Mouse (Mus musculus) kidney, embryonic 16.5 days (tissue): Measurements from ENCODE around the gene Atrip. TPM values are rescaled to one million over a fixed set of nuclear protein-coding genes. Genes with fewer than 3 reads are reported as not detected.

ENCODE experiments used
- ATAC-seq: fragments of 200-750 bp; cut with Nextera tagmentation; 2 replicates; pipeline ENCODE4 v1.8.0; 2017; ENCODE audit warnings: moderate TSS enrichment; ENCODE audit not compliant: low FRiP score, low TSS enrichment
- H3K27ac ChIP-seq: fragments of 300-500 bp; sonication (generic); 2 replicates; pipeline ENCODE4 v1.5.1; 2014; ENCODE audit warnings: low read length
- H3K27me3 ChIP-seq: fragments of 300-500 bp; sonication (generic); 2 replicates; pipeline ENCODE4 v1.6.1; 2014; ENCODE audit warnings: low read length, control low read depth, mixed read lengths; ENCODE audit not compliant: insufficient read depth
- H3K36me3 ChIP-seq: fragments of 300-500 bp; sonication (generic); 2 replicates; pipeline ENCODE4 v1.6.1; 2014; ENCODE audit warnings: low read length, control low read depth, mixed read lengths; ENCODE audit not compliant: insufficient read depth
- H3K4me1 ChIP-seq: fragments of 300-500 bp; sonication (generic); 2 replicates; pipeline ENCODE4 v1.6.1; 2014; ENCODE audit warnings: low read length, control low read depth, mixed read lengths; ENCODE audit not compliant: insufficient read depth
- H3K4me2 ChIP-seq: fragments of 300-500 bp; sonication (generic); replicated peaks from 2 replicates; pipeline ENCODE4 v1.6.1; 2014; ENCODE audit warnings: low read depth, low read length
- H3K4me3 ChIP-seq: fragments of 300-500 bp; sonication (generic); 2 replicates; pipeline ENCODE4 v1.5.1; 2014; ENCODE audit warnings: mild to moderate bottlenecking, low read length
- H3K9ac ChIP-seq: fragments of 300-500 bp; sonication (generic); replicated peaks from 2 replicates; pipeline ENCODE4 v1.6.1; 2014; ENCODE audit warnings: low read length
- H3K9me3 ChIP-seq: fragments of 300-500 bp; sonication (generic); 2 replicates; pipeline ENCODE4 v1.6.1; 2016; ENCODE audit warnings: low read length, control low read depth
- WGBS: fragments of 180-500 bp; shearing (Covaris S2); extraction: QIAGEN DNeasy Blood & Tissue Kit; methylation state at CpG from one replicate; pipeline ENCODE4 v1.1.7; 2014; 5-methylcytosine and 5-hydroxymethylcytosine counted together
- polyA plus RNA-seq: library from polyadenylated mRNA; unstranded; fragments of >200 nt; fragmentation: Nextera tagmentation; extraction: Ambion mirVana; gene quantifications from 2 replicates; pipeline ENCODE4 v1.2.1, GENCODE M21; 2015

Atrip gene
- polyA plus RNA-seq: 26.7 and 30.7 TPM in 2 replicates

GRCm38 (mm10) chr9:109073661-109074573 is at the start of gene Atrip:
TSS of gene Atrip (minus strand) at chr9:109074124.
- H3K4me1 ChIP-seq: peaks cover 19% of the 10 kb centered on the region
- under 1% methylated on average over 57 of the region's 57 CpGs for WGBS
- peak within 1 kb of the TSS; percentile 93 for H3K4me2 ChIP-seq
- H3K27me3 ChIP-seq: no peaks in the 10 kb centered on the region
- ATAC-seq: peak; percentile 99
- peak within 1 kb of the TSS; percentile 91 for H3K4me3 ChIP-seq
- peak within 1 kb of the TSS; percentile 92 for H3K9ac ChIP-seq
- no peaks in the 10 kb centered on the region for H3K9me3 ChIP-seq
- peak within 1 kb of the TSS; percentile 69 for H3K27ac ChIP-seq
- H3K36me3 ChIP-seq: peaks cover 18% of the 10 kb centered on the region

DNA sequence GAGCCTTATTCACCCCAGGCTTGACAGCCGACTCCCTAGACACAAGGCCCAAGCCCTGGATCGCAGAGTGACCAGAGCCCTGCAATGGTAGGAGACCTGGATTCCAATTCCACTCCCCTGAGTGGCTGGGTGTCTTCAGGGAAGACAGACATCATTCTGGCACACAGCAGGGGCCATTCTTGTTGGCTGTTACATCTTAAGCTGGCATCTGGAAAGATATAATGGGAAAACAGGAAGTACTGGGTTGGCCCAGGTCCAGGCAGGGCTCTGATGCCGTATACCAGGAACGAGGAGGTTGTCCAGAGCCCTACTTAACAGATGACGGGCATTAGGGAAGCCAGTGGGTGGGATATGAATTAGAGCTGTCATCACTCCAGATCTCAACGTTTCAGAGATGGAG is 49.3 kb upstream of the Atrip start:
- WGBS: 52% methylated on average over 6 of the region's 6 CpGs

DNA sequence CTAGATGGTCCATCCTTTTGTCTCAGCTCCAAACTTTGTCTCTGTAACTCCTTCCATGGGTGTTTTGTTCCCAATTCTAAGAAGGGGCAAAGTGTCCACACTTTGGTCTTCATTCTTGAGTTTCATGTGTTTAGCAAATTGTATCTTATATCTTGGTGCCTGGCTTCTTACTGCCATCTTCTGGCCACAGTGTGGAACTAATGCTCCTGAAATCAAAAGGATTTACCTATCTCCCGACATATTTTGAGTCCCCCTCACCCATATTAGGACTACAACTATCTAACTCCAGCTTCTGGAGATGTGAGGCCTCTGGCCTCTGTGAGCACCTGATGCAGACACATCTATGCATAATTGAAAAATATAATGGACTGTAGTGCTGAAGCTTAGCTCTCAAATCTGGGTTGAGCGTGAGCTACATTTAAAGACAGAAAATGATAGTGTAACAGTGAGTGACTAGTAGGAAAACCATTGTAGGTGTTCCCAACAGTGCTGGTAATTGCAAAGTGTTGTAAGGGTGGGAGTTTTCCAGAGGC is 48.7 kb upstream of the Atrip start:
- Histone ChIP-seq H3K4me3 (no peak overlapping the region), H3K27ac (no peak overlapping the region), H3K36me3 (peaks cover 19% of the 10 kb centered on the region), H3K27me3 (no peaks in the 10 kb centered on the region), H3K9me3 (no peaks in the 10 kb centered on the region), H3K4me2 (no peak overlapping the region), H3K4me1 (no peaks in the 10 kb centered on the region), H3K9ac (no peak overlapping the region)
- ATAC-seq: 0 out of 2 replicates have a peak, but pooled peaks have one; percentile 1
- WGBS: 43% methylated on average over 2 of the region's 2 CpGs

More for the DNA sequence above, 49.3 kb upstream of the Atrip start:
- H3K4me2 ChIP-seq: no peak overlapping the region
- H3K36me3 ChIP-seq: peaks cover 14% of the 10 kb centered on the region
- H3K9ac ChIP-seq: no peak overlapping the region
- H3K4me1 ChIP-seq: no peaks in the 10 kb centered on the region
- no peak overlapping the region for H3K4me3 ChIP-seq
- no peak overlapping the region for H3K27ac ChIP-seq
- H3K9me3 ChIP-seq: no peaks in the 10 kb centered on the region
- no peak for ATAC-seq
- H3K27me3 ChIP-seq: no peaks in the 10 kb centered on the region

- H3K27me3 ChIP-seq: no peaks in the 10 kb centered on the region
- no peaks in the 10 kb centered on the region for H3K9me3 ChIP-seq
- H3K4me3 ChIP-seq: no peak overlapping the region
- H3K36me3 ChIP-seq: peaks cover 29% of the 10 kb centered on the region
- ATAC-seq: no peak
- no peak overlapping the region for H3K9ac ChIP-seq
- H3K4me2 ChIP-seq: no peak overlapping the region
- H3K27ac ChIP-seq: peak overlapping the region; percentile 10; the same call in 1 of the 2 replicates
- H3K4me1 ChIP-seq: no peaks in the 10 kb centered on the region
- 85% methylated on average over 6 of the region's 6 CpGs for WGBS
Measured at GRCm38 (mm10) chr9:109120956-109121355, 47.0 kb upstream of the Atrip start.

DNA sequence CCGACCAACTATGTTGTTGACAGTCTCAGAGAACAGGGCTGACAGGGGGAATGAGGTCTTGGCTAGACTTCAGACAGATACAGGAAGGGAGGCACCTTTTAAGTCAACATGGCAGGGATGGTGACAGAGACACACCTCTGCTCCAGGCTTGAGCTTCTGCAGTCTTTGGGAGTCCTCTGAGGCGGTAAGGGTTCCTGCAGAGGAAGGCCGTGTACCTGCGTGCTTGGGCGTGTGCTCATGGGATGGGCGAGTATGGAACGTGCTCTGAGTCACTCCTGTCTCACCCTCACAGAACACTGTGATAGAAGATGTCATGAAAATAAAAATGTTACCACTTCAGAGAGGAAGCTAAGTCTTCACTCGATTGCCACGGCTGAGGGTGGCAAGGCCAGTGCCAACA is 45.6 kb upstream of the Atrip start:
- no peak overlapping the region for H3K27ac ChIP-seq
- WGBS: 89% methylated on average over 9 of the region's 9 CpGs
- no peak overlapping the region for H3K9ac ChIP-seq
- H3K4me1 ChIP-seq: no peaks in the 10 kb centered on the region
- ATAC-seq: no peak
- H3K4me2 ChIP-seq: no peak overlapping the region
- no peak overlapping the region for H3K4me3 ChIP-seq
- H3K9me3 ChIP-seq: no peaks in the 10 kb centered on the region
- H3K27me3 ChIP-seq: no peaks in the 10 kb centered on the region
- peaks cover 42% of the 10 kb centered on the region for H3K36me3 ChIP-seq

DNA sequence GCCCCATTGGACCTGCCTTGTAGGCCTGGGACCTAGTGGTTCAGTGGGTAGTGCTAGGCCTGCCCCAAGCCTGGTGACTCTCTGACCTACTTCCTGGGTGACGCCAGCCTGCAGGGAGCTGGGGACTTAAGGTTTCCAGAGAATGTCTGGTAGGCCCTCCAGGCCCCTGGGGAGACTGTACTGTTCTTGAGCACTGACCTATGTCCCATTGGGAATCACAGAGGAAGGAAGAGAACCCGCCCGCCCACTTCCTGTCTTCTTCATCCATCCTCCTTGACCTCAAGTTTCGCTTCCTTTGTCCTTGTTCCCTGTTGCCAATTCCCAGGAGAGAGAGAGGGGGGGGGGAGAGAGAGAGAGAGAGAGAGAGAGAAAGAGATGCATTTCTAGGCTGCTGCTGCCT is 44.2 kb upstream of the Atrip start:
- Histone ChIP-seq H3K9ac (no peak overlapping the region), H3K4me1 (no peaks in the 10 kb centered on the region), H3K27me3 (no peaks in the 10 kb centered on the region), H3K4me2 (no peak overlapping the region), H3K36me3 (peaks cover 57% of the 10 kb centered on the region), H3K9me3 (no peaks in the 10 kb centered on the region), H3K27ac (no peak overlapping the region), H3K4me3 (no peak overlapping the region)
- no peak for ATAC-seq
- whole genome bisulfite sequencing: 77% methylated on average over 4 of the region's 4 CpGs

DNA sequence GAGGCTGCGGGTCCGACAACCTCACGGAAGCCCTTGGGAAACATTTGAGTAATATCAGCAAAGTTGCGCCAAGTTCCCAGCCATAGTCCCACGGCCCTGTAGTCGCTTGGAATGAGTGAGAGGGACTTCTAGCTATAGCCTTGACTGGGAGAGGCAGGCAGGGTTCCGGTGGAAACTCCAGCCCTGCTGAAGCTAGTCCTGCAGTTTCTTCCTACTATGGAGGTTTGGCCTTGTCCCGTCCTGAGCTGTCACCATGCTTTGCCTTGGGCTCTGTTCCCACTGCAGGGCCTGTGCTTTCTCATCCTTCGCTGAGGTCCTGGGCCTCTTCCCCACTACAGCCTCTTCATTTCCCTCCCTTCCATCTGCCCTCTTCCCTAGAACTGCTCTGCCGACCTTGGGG is 42.3 kb upstream of the Atrip start:
- Histone ChIP-seq H3K4me3 (no peak overlapping the region), H3K9ac (no peak overlapping the region), H3K4me2 (no peak overlapping the region), H3K4me1 (no peaks in the 10 kb centered on the region), H3K27me3 (no peaks in the 10 kb centered on the region), H3K27ac (no peak overlapping the region), H3K36me3 (peaks cover 76% of the 10 kb centered on the region), H3K9me3 (no peaks in the 10 kb centered on the region)
- ATAC-seq: no peak
- WGBS: 91% methylated on average over 10 of the region's 10 CpGs

DNA sequence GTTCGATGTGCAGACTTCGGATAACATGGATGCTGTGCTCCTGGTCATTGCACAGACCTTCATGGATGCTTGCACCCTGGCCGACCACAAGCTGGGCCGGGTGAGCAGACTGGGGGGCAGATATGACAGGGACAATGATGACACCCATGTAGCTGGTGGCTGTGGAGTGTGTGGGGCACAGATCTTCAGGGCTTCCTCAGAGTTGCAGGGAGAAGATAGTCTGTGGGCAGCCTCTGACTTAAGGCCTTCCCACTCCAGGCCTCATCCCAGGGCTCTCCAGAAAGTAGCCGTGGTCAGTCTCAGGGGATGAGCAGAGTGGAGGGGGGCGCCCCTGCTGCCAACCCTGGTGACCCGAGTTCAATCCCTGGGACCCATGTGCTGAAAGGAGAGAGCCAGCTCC is 40.9 kb upstream of the Atrip start:
- Histone ChIP-seq H3K9ac (no peak overlapping the region), H3K4me3 (no peak overlapping the region), H3K36me3 (peaks cover 90% of the 10 kb centered on the region), H3K27ac (no peak overlapping the region), H3K9me3 (no peaks in the 10 kb centered on the region), H3K4me2 (no peak overlapping the region), H3K27me3 (no peaks in the 10 kb centered on the region), H3K4me1 (no peaks in the 10 kb centered on the region)
- WGBS: 93% methylated on average over 7 of the region's 7 CpGs
- no peak for ATAC-seq

DNA sequence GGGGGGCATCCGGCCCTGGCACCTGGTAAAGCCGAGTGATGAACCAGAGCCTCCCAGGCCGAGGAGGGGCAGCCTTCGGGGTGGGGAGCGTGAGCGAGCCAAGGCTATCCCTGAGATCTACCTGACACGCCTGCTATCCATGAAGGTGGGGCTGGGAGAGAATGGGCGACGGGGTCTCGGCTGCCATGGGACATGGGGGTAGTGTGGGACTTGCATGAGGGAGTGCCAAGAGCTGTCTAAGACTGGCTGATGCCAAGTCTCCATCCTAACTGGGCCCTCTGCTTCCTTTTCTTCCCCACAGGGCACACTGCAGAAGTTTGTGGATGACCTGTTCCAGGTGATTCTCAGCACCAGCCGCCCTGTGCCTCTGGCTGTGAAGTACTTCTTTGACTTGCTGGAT is 40.4 kb upstream of the Atrip start:
- WGBS: 96% methylated on average over 11 of the region's 11 CpGs
- Histone ChIP-seq H3K27ac (no peak overlapping the region), H3K4me3 (no peak overlapping the region), H3K9ac (no peak overlapping the region), H3K36me3 (peaks cover 91% of the 10 kb centered on the region), H3K4me2 (no peak overlapping the region), H3K27me3 (no peaks in the 10 kb centered on the region), H3K9me3 (no peaks in the 10 kb centered on the region), H3K4me1 (no peaks in the 10 kb centered on the region)
- no peak for ATAC-seq

- Histone ChIP-seq H3K4me3 (no peak overlapping the region), H3K9me3 (no peaks in the 10 kb centered on the region), H3K9ac (no peak overlapping the region), H3K27me3 (no peaks in the 10 kb centered on the region), H3K4me1 (peaks cover 1% of the 10 kb centered on the region; the same call in 1 of the 2 replicates), H3K4me2 (no peak overlapping the region), H3K36me3 (peaks cover 90% of the 10 kb centered on the region), H3K27ac (no peak overlapping the region)
- WGBS: 88% methylated on average over 8 of the region's 8 CpGs
- no peak for ATAC-seq
Measured at GRCm38 (mm10) chr9:109113331-109113730, 39.4 kb upstream of the Atrip start.
